29 mouse cellular contexts compared by ENCODE assay signal in genomic region chr2:62360872-62361271, GRCm38 (mm10).
"Had no signal": no experiment of that assay in that cellular context is flagged by ENCODE, and none has a peak within 500 bp of the region (broad histone marks: within the 10 kb centered on the region; RNA-seq: fewer than 3 reads in every experiment).

No protein-coding gene starts in this region.

- H3K27ac ChIP-seq: gastrocnemius, adult 2 months; heart, embryonic 10.5 days; hindbrain, embryonic 10.5 days; hindbrain, embryonic 12.5 days; hindbrain, embryonic 14.5 days; intestine, embryonic 15.5 days; kidney, embryonic 15.5 days; kidney, postnatal 0 days; limb, embryonic 13.5 days; limb, embryonic 15.5 days; liver, embryonic 12.5 days; liver, embryonic 14.5 days had no signal

- H3K4me1 ChIP-seq: heart, embryonic 10.5 days; heart, embryonic 12.5 days; hindbrain, embryonic 12.5 days; intestine, embryonic 15.5 days; kidney, embryonic 15.5 days; limb, embryonic 13.5 days; limb, embryonic 15.5 days; liver, embryonic 12.5 days had no signal

- H3K27me3 ChIP-seq: heart, embryonic 12.5 days; hindbrain, embryonic 12.5 days; intestine, embryonic 15.5 days; kidney, embryonic 15.5 days; limb, embryonic 13.5 days; limb, embryonic 15.5 days; liver, embryonic 12.5 days had no signal

- H3K9ac ChIP-seq: heart, embryonic 12.5 days; hindbrain, embryonic 12.5 days; hindbrain, embryonic 14.5 days; intestine, embryonic 15.5 days; kidney, embryonic 15.5 days; limb, embryonic 13.5 days; limb, embryonic 15.5 days; liver, embryonic 12.5 days; liver, embryonic 14.5 days had no signal

- H3K4me3 ChIP-seq: gastrocnemius, adult 2 months; heart, embryonic 10.5 days; heart, embryonic 12.5 days; hindbrain, embryonic 10.5 days; hindbrain, embryonic 12.5 days; intestine, embryonic 15.5 days; kidney, embryonic 15.5 days; limb, embryonic 13.5 days; limb, embryonic 15.5 days; liver, embryonic 12.5 days had no signal

- H3K36me3 ChIP-seq: heart, embryonic 10.5 days; heart, embryonic 12.5 days; hindbrain, embryonic 10.5 days; hindbrain, embryonic 12.5 days; intestine, embryonic 15.5 days; limb, embryonic 13.5 days; limb, embryonic 15.5 days; liver, embryonic 12.5 days had no signal

- H3K9me3 ChIP-seq: heart, embryonic 10.5 days; heart, embryonic 12.5 days; hindbrain, embryonic 10.5 days; hindbrain, embryonic 12.5 days; intestine, embryonic 15.5 days; kidney, embryonic 15.5 days; limb, embryonic 13.5 days; limb, embryonic 15.5 days; liver, embryonic 12.5 days had no signal

- ATAC-seq: hindbrain, embryonic 16.5 days; inflammation-experienced regulatory T-cells, adult 6 months; intestine, embryonic 15.5 days; intestine, postnatal 0 days; liver, embryonic 12.5 days had no signal

- H3K4me2 ChIP-seq: heart, embryonic 12.5 days; hindbrain, embryonic 12.5 days; hindbrain, embryonic 14.5 days; intestine, embryonic 15.5 days; kidney, embryonic 15.5 days; limb, embryonic 13.5 days; limb, embryonic 15.5 days; liver, embryonic 12.5 days had no signal

- DNase-seq: gastrocnemius, adult 2 months; gastrocnemius, postnatal 10 days; gastrocnemius, postnatal 25 days; heart, adult 18-20 months; heart, postnatal 10 days; heart, postnatal 4 days; kidney, adult 18-20 months; kidney, adult 9 months; kidney, postnatal 14 days; kidney, postnatal 36 days; layer of hippocampus, adult 9-11 months; layer of hippocampus, postnatal 36 days; left cerebral cortex, postnatal 4 days; lung, adult 18-20 months had no signal
